ENCODE assay signal across 9 mouse cellular contexts in the genomic region with DNA sequence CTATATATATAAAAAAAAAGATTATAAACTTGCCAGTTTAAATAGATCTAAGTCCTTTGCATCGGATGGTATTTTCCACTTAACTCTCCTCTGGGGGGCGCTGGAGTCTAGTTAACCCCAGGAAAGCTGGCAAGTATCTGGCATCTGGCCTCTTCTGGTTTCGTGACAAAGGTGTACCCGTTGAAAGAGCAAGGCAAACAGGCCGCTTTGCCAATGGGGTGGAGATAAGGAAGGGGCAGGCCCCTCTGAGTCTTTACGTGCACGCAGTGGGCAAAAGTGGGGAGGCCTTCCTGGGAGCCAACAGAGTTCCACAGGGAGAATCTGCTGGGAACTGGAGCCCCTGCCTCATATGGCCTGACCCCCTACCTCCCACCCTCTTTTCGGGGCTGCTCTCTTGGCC.
DNase-seq lines count a peak whose midpoint lies in the region; ATAC-seq and TF ChIP-seq lines count a peak whose summit lies in the region.
"Had no signal": no experiment of that assay in that cellular context is flagged by ENCODE, and none has a peak within 500 bp of the region (broad histone marks: within the 10 kb centered on the region; RNA-seq: fewer than 3 reads in every experiment).

No protein-coding gene starts in this region.

- no peak overlapping the region for H3K27ac ChIP-seq in hindbrain, embryonic 12.5 days
- H3K27ac ChIP-seq in midbrain, embryonic 14.5 days (replicated peaks; ENCODE audit: low read depth, low read length), result no peak overlapping the region
- peak overlapping the region; percentile 87 for H3K27ac ChIP-seq in stomach, postnatal 0 days (replicated peaks)
- H3K27ac ChIP-seq: macrophage had no signal

- TF ChIP-seq CTCF in brain, embryonic 14.5 days (IDR thresholded peaks at IDR 0.05; ENCODE audit: borderline replicate concordance, extremely low read depth, insufficient read depth, insufficient read length), result peak; percentile 51; the same call in 1 of the 2 replicates
- peak; percentile 78 for TF ChIP-seq CTCF in stomach, postnatal 0 days (IDR thresholded peaks at IDR 0.05; ENCODE audit: low read depth)

- peaks cover 8% of the 10 kb centered on the region for H3K4me1 ChIP-seq in hindbrain, embryonic 12.5 days
- H3K4me1 ChIP-seq in midbrain, embryonic 14.5 days (ENCODE audit: control insufficient read depth, insufficient read depth, low read length), result no peaks in the 10 kb centered on the region
- peaks cover 4% of the 10 kb centered on the region; the same call in 1 of the 2 replicates for H3K4me1 ChIP-seq in stomach, postnatal 0 days (replicated peaks; ENCODE audit: control insufficient read depth, insufficient read depth)

- H3K4me2 ChIP-seq in hindbrain, embryonic 12.5 days (replicated peaks), result peak overlapping the region; percentile 27
- H3K4me2 ChIP-seq in midbrain, embryonic 14.5 days (ENCODE audit: low read length), result no peak overlapping the region
- H3K4me2 ChIP-seq in stomach, postnatal 0 days (replicated peaks; ENCODE audit: low read depth), result peak overlapping the region; percentile 12

- 7% methylated on average over 8 of the region's 8 CpGs for WGBS in hindbrain, embryonic 12.5 days
- WGBS in midbrain, embryonic 14.5 days, result 14% methylated on average over 8 of the region's 8 CpGs
- WGBS in stomach, postnatal 0 days, result 9% methylated on average over 8 of the region's 8 CpGs

- no peaks in the 10 kb centered on the region for H3K27me3 ChIP-seq in hindbrain, embryonic 12.5 days
- peaks cover 3% of the 10 kb centered on the region; the same call in 1 of the 2 replicates for H3K27me3 ChIP-seq in midbrain, embryonic 14.5 days (ENCODE audit: control insufficient read depth, insufficient read depth, low read length)
- no peaks in the 10 kb centered on the region for H3K27me3 ChIP-seq in stomach, postnatal 0 days (ENCODE audit: control insufficient read depth, insufficient read depth, low read length)

- no peaks in the 10 kb centered on the region for H3K36me3 ChIP-seq in hindbrain, embryonic 12.5 days
- no peaks in the 10 kb centered on the region for H3K36me3 ChIP-seq in midbrain, embryonic 14.5 days (ENCODE audit: control insufficient read depth, insufficient read depth, low read length)
- H3K36me3 ChIP-seq in stomach, postnatal 0 days (ENCODE audit: control insufficient read depth, insufficient read depth, low read length), result no peaks in the 10 kb centered on the region

- TF ChIP-seq EP300 in stomach, postnatal 0 days (optimal IDR thresholded peaks at IDR 0.05), result no peak

- H3K9ac ChIP-seq in hindbrain, embryonic 12.5 days, result no peak overlapping the region
- H3K9ac ChIP-seq in midbrain, embryonic 14.5 days (replicated peaks; ENCODE audit: low read length), result no peak overlapping the region
- H3K9ac ChIP-seq in stomach, postnatal 0 days (ENCODE audit: low read length), result peak overlapping the region; percentile 47; the same call in 1 of the 2 replicates

- peak; percentile 34 to 38 for DNase-seq in cerebellum, adult 18-20 months
- DNase-seq in brain, embryonic 14.5 days (ENCODE audit: low read depth), result peak; percentile 78
- DNase-seq in layer of hippocampus, postnatal 36 days, result peak; percentile 55 to 56
- DNase-seq in midbrain, embryonic 14.5 days, result peak; percentile 77
- peak; percentile 88 for DNase-seq in stomach, postnatal 0 days (ENCODE audit: low spot score)

- no peaks in the 10 kb centered on the region for H3K9me3 ChIP-seq in hindbrain, embryonic 12.5 days (replicated peaks)
- H3K9me3 ChIP-seq in midbrain, embryonic 14.5 days (ENCODE audit: control insufficient read depth, low read length), result no peaks in the 10 kb centered on the region
- no peaks in the 10 kb centered on the region for H3K9me3 ChIP-seq in stomach, postnatal 0 days (ENCODE audit: control insufficient read depth, low read length)

- H3K4me3 ChIP-seq in hindbrain, embryonic 12.5 days, result no peak overlapping the region
- no peak overlapping the region for H3K4me3 ChIP-seq in midbrain, embryonic 14.5 days (replicated peaks; ENCODE audit: low read depth, low read length)
- no peak overlapping the region for H3K4me3 ChIP-seq in stomach, postnatal 0 days (ENCODE audit: low read depth, low read length)

- no peak for ATAC-seq in cerebellum, adult (ENCODE audit: insufficient number of reproducible peaks, low FRiP score, low TSS enrichment)
- ATAC-seq in frontal cortex, adult (ENCODE audit: low TSS enrichment), result peak; percentile 62; the same call in 1 of the 2 replicates
- no peak for ATAC-seq in hindbrain, embryonic 12.5 days (ENCODE audit: low FRiP score)
- no peak for ATAC-seq in midbrain, embryonic 14.5 days (ENCODE audit: low FRiP score, low TSS enrichment)
- peak; percentile 77 for ATAC-seq in stomach, postnatal 0 days (ENCODE audit: low FRiP score, low TSS enrichment)

- no peak for TF ChIP-seq POLR2A in brain, embryonic 14.5 days (IDR thresholded peaks at IDR 0.05; ENCODE audit: borderline replicate concordance, extremely low read depth, insufficient read depth, insufficient read length, poor library complexity, severe bottlenecking)

Comparison
In these comparisons a context has a peak if more than half of its experiments do, and no peak if none do; other contexts are left out.
1. DNase-seq: peak in every context shown above with its lines; median percentile 88 in stomach, postnatal 0 days; 78 in brain, embryonic 14.5 days; 77 in midbrain, embryonic 14.5 days; 56 in layer of hippocampus, postnatal 36 days; 36 in cerebellum, adult 18-20 months.
2. ATAC-seq: peak in frontal cortex, adult (single experiment) and stomach, postnatal 0 days (single experiment); none in cerebellum, adult (single experiment), hindbrain, embryonic 12.5 days (single experiment) and midbrain, embryonic 14.5 days (single experiment).